Mouse (Mus musculus): ENCODE results near the gene Mad2l1bp.

Mad2l1bp gene

DNA sequence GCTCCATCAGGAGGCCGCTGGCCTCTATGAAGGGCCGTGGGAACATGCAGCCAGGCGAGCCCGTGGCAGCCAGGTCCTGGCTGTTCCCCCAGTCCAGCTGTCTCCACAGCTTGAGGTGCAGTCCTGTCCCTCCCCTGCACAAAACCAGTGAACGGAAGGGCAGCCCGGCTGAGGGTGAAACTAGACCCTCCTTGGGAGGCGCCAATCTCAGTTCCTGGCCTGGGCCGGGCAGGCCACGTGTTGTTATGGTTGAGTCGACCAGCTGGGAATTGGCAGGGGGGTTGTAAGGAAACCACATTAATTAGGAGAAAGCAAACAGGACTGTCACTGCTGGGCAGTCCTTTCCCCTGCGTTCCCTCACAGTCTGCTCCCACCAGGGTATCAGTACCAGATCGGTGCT is 48.9 kb downstream of the Mad2l1bp start:
- no peak for DNase-seq (ENCODE audit: low read depth, low spot score)
- H3K36me3 ChIP-seq (ENCODE audit: control insufficient read depth, insufficient read depth, low read length, poor library complexity, severe bottlenecking): no peaks in the 10 kb centered on the region
- no peaks in the 10 kb centered on the region for H3K27me3 ChIP-seq (ENCODE audit: control insufficient read depth, insufficient read depth, low read length, poor library complexity, severe bottlenecking)

DNA sequence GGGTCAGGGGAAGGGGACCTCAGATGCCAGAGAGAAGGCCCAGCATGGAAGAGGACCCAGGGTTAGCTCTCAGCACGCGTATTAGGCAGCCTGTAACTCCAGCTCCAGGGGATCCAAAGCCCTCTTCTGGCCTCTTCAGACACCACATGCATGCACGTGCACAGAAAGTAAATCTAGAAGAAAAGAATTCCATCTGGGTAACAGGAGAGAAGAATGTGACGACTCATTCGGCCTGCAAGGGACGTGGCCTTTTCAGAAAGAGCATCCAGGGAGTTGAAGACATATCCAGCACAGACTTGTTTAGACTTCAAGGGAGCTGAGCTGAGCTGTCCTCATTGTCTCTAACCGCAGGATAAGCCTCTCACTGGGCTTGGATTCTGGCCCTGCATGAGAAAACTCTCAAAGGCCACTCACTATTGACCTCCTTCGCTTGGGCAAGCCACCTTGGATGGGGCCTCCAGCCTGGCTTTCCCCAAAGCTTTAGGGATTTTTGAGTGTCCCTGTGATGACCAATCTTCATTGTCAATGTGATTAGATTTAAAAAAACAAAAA is 50.7 kb downstream of the Mad2l1bp start:
- Histone ChIP-seq H3K27me3 (ENCODE audit: control insufficient read depth, insufficient read depth, low read length, poor library complexity, severe bottlenecking) (no peaks in the 10 kb centered on the region), H3K36me3 (ENCODE audit: control insufficient read depth, insufficient read depth, low read length, poor library complexity, severe bottlenecking) (no peaks in the 10 kb centered on the region)
- DNase-seq (ENCODE audit: low read depth, low spot score): no peak

DNA sequence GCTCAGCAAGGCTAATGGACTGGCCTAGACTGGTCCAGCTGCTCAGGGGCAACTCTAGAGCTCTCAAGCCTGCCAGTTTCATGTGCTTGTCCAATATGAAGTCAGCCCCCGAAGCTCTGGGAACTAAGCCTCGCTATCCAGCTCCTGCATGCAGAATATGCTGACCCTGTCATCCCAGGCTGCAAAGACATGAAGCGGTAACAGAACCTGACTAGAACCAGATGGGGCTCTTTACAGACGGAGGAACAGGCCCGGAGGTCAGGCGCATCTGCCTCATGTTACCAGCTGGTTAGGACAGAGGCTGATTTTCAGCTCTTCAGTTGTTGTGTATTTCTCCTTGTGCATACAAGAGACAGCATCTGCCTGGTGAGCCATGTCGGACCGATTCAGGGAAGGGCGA is 51.4 kb downstream of the Mad2l1bp start:
- no peaks in the 10 kb centered on the region for H3K27me3 ChIP-seq (ENCODE audit: control insufficient read depth, insufficient read depth, low read length, poor library complexity, severe bottlenecking)
- H3K36me3 ChIP-seq (ENCODE audit: control insufficient read depth, insufficient read depth, low read length, poor library complexity, severe bottlenecking): no peaks in the 10 kb centered on the region
- DNase-seq (ENCODE audit: low read depth, low spot score): no peak

DNA sequence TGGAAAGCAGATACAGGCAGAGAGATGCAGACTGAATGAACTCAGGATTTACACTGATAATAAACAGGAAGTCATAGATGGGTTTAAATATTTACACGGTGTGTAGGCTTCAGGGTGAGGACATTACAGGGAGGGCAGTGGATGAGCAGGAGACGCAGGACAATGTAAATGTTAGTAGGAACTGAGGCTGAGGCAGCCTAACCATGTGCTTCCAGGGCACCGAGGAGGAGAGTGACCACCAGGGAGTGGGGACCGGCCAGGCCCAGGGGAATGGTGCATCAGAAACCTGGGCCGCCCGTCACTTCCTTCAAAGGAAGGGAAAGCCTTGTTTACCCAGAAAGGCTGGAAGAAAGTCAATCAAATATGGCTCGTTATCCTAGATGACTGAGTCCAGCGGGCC is 54.8 kb downstream of the Mad2l1bp start:
- no peak for DNase-seq (ENCODE audit: low read depth, low spot score)
- Histone ChIP-seq H3K27me3 (ENCODE audit: control insufficient read depth, insufficient read depth, low read length, poor library complexity, severe bottlenecking) (no peaks in the 10 kb centered on the region), H3K36me3 (ENCODE audit: control insufficient read depth, insufficient read depth, low read length, poor library complexity, severe bottlenecking) (no peaks in the 10 kb centered on the region)

Data from splenic B cell, adult 2 months (primary cell).